Mouse (Mus musculus): Measurements from ENCODE around the gene Traf6. TPM values are rescaled to one million over a fixed set of nuclear protein-coding genes. Genes with fewer than 3 reads are reported as not detected.

Gene Traf6
- total and polyA plus RNA-seq, 2 experiments from 2014 or later = 5.3 to 16.5 TPM

GRCm38 (mm10) chr2:101722370-101723332 lies 44.4 kb downstream of the Traf6 start:
- H3K4me3 ChIP-seq (ENCODE audit: low read depth, low read length) = no peak overlapping the region
- no peak overlapping the region for H3K4me2 ChIP-seq (ENCODE audit: low read depth, low read length, poor library complexity, severe bottlenecking)
- 22% methylated on average over 8 of the region's 8 CpGs for WGBS
- peak; percentile 57 for ATAC-seq (ENCODE audit: low FRiP score)
- H3K9ac ChIP-seq (replicated peaks; ENCODE audit: low read length, poor library complexity, severe bottlenecking) = no peak overlapping the region
- TF ChIP-seq CTCF (IDR thresholded peaks at IDR 0.05) = no peak
- H3K27me3 ChIP-seq (ENCODE audit: insufficient read depth, low read length) = no peaks in the 10 kb centered on the region
- H3K4me1 ChIP-seq (ENCODE audit: insufficient read depth, low read length) = 0 out of 2 replicates have a peak, but pooled peaks cover 3% of the 10 kb centered on the region
- peak; percentile 53 for DNase-seq (ENCODE audit: low spot score)
- no peaks in the 10 kb centered on the region for H3K36me3 ChIP-seq (ENCODE audit: insufficient read depth, low read length)
- peak overlapping the region; percentile 21; the same call in 1 of the 2 replicates for H3K27ac ChIP-seq (ENCODE audit: low read depth, low read length)
- no peaks in the 10 kb centered on the region for H3K9me3 ChIP-seq (ENCODE audit: low read length)

DNA sequence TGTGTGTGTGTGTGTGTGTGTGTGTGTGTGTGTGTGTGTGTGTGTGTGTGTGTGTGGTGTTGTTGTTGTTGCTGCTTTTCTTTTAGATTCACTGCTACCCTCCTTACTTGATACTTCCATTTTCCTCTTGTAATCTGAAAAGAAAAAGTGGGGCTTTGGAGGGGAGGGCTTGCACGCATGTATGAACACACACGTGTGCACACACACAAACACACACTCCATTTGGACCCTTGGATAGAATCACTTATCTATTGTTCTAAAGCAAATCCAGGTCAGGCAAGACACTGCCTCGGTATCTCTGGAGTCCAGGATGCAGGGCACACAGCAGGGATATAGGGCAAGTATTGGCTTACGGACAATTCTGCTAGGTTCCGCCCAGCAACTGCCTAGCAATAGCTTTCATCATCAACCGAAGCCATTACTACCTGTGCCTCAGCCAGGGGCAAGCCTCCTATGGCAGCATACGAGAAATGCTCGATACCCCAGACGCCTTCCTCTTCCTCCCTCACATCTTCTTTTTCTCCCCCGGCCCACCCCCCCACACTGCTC lies 45.2 kb downstream of the Traf6 start:
- DNase-seq (ENCODE audit: low spot score) = no peak
- no peaks in the 10 kb centered on the region for H3K36me3 ChIP-seq (ENCODE audit: insufficient read depth, low read length)
- H3K9me3 ChIP-seq (ENCODE audit: low read length) = no peaks in the 10 kb centered on the region
- H3K27ac ChIP-seq (ENCODE audit: low read depth, low read length) = no peak overlapping the region
- no peak for ATAC-seq (ENCODE audit: low FRiP score)
- H3K4me3 ChIP-seq (ENCODE audit: low read depth, low read length) = no peak overlapping the region
- 34% methylated on average over 10 of the region's 10 CpGs for WGBS
- H3K4me2 ChIP-seq (ENCODE audit: low read depth, low read length, poor library complexity, severe bottlenecking) = no peak overlapping the region
- H3K9ac ChIP-seq (replicated peaks; ENCODE audit: low read length, poor library complexity, severe bottlenecking) = no peak overlapping the region
- 0 out of 2 replicates have a peak, but pooled peaks cover 3% of the 10 kb centered on the region for H3K4me1 ChIP-seq (ENCODE audit: insufficient read depth, low read length)
- H3K27me3 ChIP-seq (ENCODE audit: insufficient read depth, low read length) = no peaks in the 10 kb centered on the region
- TF ChIP-seq CTCF (IDR thresholded peaks at IDR 0.05) = no peak

DNA sequence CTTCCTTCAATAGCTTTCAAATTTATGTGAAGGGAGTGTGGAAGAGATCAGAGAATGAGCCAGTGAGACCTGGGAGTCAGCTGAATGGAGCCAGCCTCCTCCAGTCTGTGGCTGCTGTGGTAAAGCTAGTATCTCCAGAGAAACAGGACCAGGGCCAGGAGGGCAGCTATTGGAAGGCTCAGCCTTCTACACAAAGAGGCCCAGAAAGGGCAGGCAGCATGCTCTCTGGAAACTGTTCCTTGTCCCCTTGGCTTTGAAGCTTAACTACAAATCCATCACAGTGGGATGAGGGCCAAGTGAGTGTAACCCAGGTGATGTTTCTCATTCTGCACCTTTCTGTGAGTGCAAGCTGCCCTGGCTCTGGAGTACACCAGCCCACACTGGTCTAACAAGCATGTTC lies 49.6 kb downstream of the Traf6 start:
- Histone ChIP-seq H3K36me3 (ENCODE audit: insufficient read depth, low read length) (no peaks in the 10 kb centered on the region), H3K4me1 (ENCODE audit: insufficient read depth, low read length) (0 out of 2 replicates have a peak, but pooled peaks cover 3% of the 10 kb centered on the region), H3K4me2 (ENCODE audit: low read depth, low read length, poor library complexity, severe bottlenecking) (no peak overlapping the region), H3K4me3 (ENCODE audit: low read depth, low read length) (no peak overlapping the region), H3K9me3 (ENCODE audit: low read length) (no peaks in the 10 kb centered on the region), H3K27me3 (ENCODE audit: insufficient read depth, low read length) (no peaks in the 10 kb centered on the region), H3K27ac (ENCODE audit: low read depth, low read length) (no peak overlapping the region), H3K9ac (replicated peaks; ENCODE audit: low read length, poor library complexity, severe bottlenecking) (no peak overlapping the region)
- no peak for TF ChIP-seq CTCF (IDR thresholded peaks at IDR 0.05)
- no peak for ATAC-seq (ENCODE audit: low FRiP score)
- peak; percentile 50 for DNase-seq (ENCODE audit: low spot score)

- H3K4me2 ChIP-seq (ENCODE audit: low read depth, low read length, poor library complexity, severe bottlenecking) = no peak overlapping the region
- no peak overlapping the region for H3K9ac ChIP-seq (replicated peaks; ENCODE audit: low read length, poor library complexity, severe bottlenecking)
- ATAC-seq (ENCODE audit: low FRiP score) = no peak
- H3K9me3 ChIP-seq (ENCODE audit: low read length) = no peaks in the 10 kb centered on the region
- no peak for TF ChIP-seq CTCF (IDR thresholded peaks at IDR 0.05)
- 74% methylated on average over 1 of the region's 1 CpGs for WGBS
- no peaks in the 10 kb centered on the region for H3K27me3 ChIP-seq (ENCODE audit: insufficient read depth, low read length)
- H3K4me1 ChIP-seq (ENCODE audit: insufficient read depth, low read length) = no peaks in the 10 kb centered on the region
- H3K4me3 ChIP-seq (ENCODE audit: low read depth, low read length) = no peak overlapping the region
- no peak for DNase-seq (ENCODE audit: low spot score)
- no peaks in the 10 kb centered on the region for H3K36me3 ChIP-seq (ENCODE audit: insufficient read depth, low read length)
- H3K27ac ChIP-seq (ENCODE audit: low read depth, low read length) = no peak overlapping the region
Measured at GRCm38 (mm10) chr2:101729472-101729871, 51.2 kb downstream of the Traf6 start.

DNA sequence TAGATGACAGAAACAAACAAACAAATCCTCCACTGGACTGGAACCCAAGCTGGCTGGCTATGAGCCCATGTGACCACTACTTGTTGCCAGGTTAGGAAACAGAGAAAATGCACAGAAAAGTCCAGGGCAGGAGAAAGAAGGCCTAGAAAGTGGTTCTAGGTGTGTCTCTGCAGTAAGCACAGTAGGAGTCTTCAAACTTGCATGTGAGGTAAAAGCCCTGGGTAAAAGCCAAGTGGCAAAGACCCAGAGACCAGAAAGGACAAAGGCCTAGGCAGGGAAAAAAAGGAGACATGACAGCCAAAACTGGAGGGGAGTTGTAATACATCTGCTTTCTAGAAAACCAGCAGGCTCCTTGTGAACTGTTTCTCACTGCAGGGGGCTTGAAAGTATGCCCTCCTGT lies 52.7 kb downstream of the Traf6 start:
- H3K36me3 ChIP-seq (ENCODE audit: insufficient read depth, low read length) = no peaks in the 10 kb centered on the region
- H3K9ac ChIP-seq (replicated peaks; ENCODE audit: low read length, poor library complexity, severe bottlenecking) = no peak overlapping the region
- no peaks in the 10 kb centered on the region for H3K4me1 ChIP-seq (ENCODE audit: insufficient read depth, low read length)
- no peak for TF ChIP-seq CTCF (IDR thresholded peaks at IDR 0.05)
- H3K27me3 ChIP-seq (ENCODE audit: insufficient read depth, low read length) = no peaks in the 10 kb centered on the region
- no peak overlapping the region for H3K27ac ChIP-seq (ENCODE audit: low read depth, low read length)
- H3K9me3 ChIP-seq (ENCODE audit: low read length) = no peaks in the 10 kb centered on the region
- no peak for ATAC-seq (ENCODE audit: low FRiP score)
- DNase-seq (ENCODE audit: low spot score) = no peak
- H3K4me3 ChIP-seq (ENCODE audit: low read depth, low read length) = no peak overlapping the region
- H3K4me2 ChIP-seq (ENCODE audit: low read depth, low read length, poor library complexity, severe bottlenecking) = no peak overlapping the region

DNA sequence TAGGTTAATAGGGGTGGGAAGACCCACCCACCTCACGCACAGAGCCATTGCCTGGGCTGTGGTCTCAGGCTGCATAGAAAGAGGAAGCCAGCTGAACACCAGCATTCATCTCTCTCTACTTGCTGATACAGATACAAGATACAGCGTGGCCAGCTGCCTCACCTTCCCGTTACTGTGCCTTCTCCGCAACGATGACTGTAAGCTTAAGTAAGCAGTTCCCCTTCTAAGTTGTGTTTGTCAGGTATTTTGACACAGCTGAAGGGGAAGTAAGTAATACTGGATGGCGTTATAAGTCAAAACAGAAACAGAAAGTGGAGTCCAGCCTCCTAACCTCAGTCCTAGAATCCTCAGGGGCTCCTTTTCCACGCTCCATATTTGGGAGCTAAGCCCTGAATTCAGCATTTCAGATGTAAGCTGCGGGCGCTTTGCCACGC lies 54.6 kb downstream of the Traf6 start:
- Histone ChIP-seq H3K27me3 (ENCODE audit: insufficient read depth, low read length) (no peaks in the 10 kb centered on the region), H3K4me2 (ENCODE audit: low read depth, low read length, poor library complexity, severe bottlenecking) (no peak overlapping the region), H3K4me3 (ENCODE audit: low read depth, low read length) (no peak overlapping the region), H3K4me1 (ENCODE audit: insufficient read depth, low read length) (no peaks in the 10 kb centered on the region), H3K9ac (replicated peaks; ENCODE audit: low read length, poor library complexity, severe bottlenecking) (no peak overlapping the region), H3K27ac (ENCODE audit: low read depth, low read length) (no peak overlapping the region), H3K36me3 (ENCODE audit: insufficient read depth, low read length) (no peaks in the 10 kb centered on the region; the same call in 1 of the 2 replicates), H3K9me3 (ENCODE audit: low read length) (no peaks in the 10 kb centered on the region)
- no peak for TF ChIP-seq CTCF (IDR thresholded peaks at IDR 0.05)
- DNase-seq (ENCODE audit: low spot score) (no peak), ATAC-seq (ENCODE audit: low FRiP score) (no peak)
- WGBS = 94% methylated on average over 10 of the region's 10 CpGs
